Mouse (Mus musculus): ENCODE data around the gene Capn7.

GRCm38 (mm10) chr14:31335765-31336164, 673 bp upstream of the Capn7 start:
- TF ChIP-seq CTCF (IDR thresholded peaks at IDR 0.05; ENCODE audit: low read depth, low read length) (no peak), POLR2A (IDR thresholded peaks at IDR 0.05; ENCODE audit: borderline replicate concordance, low read depth, low read length) (no peak)

Measured in bone marrow macrophage, adult 2 months (primary cell).